Mouse (Mus musculus): Measurements from ENCODE around the gene Erc2. TPM values are rescaled to one million over a fixed set of nuclear protein-coding genes. Genes with fewer than 3 reads are reported as not detected.

The Erc2 gene
- polyA plus RNA-seq, 1 experiment = 0.53 TPM

GRCm38 (mm10) chr14:28508288-28509258 lies 886.3 kb downstream of the Erc2 start:
- Histone ChIP-seq H3K4me2 (ENCODE audit: low read depth) (no peak overlapping the region), H3K4me3 (no peak overlapping the region), H3ac (ENCODE audit: control insufficient read depth, insufficient read length) (no peak overlapping the region), H3K27me3 (ENCODE audit: control insufficient read depth, insufficient read depth, insufficient read length) (peaks cover 25% of the 10 kb centered on the region), H3K79me2 (ENCODE audit: control insufficient read depth, insufficient read depth) (no peaks in the 10 kb centered on the region), H3K36me3 (ENCODE audit: control insufficient read depth, insufficient read depth) (no peaks in the 10 kb centered on the region)
- TF ChIP-seq E2F4 (IDR thresholded peaks at IDR 0.05; ENCODE audit: insufficient read depth) (no peak), SRF (IDR thresholded peaks at IDR 0.05; ENCODE audit: control insufficient read depth, insufficient read length, low read depth) (no peak)

- Histone ChIP-seq H3K79me2 (ENCODE audit: control insufficient read depth, insufficient read depth) (no peaks in the 10 kb centered on the region), H3K4me3 (no peak overlapping the region), H3K36me3 (ENCODE audit: control insufficient read depth, insufficient read depth) (no peaks in the 10 kb centered on the region), H3K4me2 (ENCODE audit: low read depth) (no peak overlapping the region), H3ac (ENCODE audit: control insufficient read depth, insufficient read length) (no peak overlapping the region), H3K27me3 (ENCODE audit: control insufficient read depth, insufficient read depth, insufficient read length) (peaks cover 18% of the 10 kb centered on the region)
- TF ChIP-seq MYOD1 (IDR thresholded peaks at IDR 0.05; ENCODE audit: control insufficient read depth in 1 of 3, insufficient read length in 2 of 3, low read depth in 2 of 3) = no peak
- TF ChIP-seq SRF (IDR thresholded peaks at IDR 0.05; ENCODE audit: control insufficient read depth, insufficient read length, low read depth) = no peak
- no peak for TF ChIP-seq POLR2A (IDR thresholded peaks at IDR 0.05; ENCODE audit: insufficient read length, low read depth)
Observed at GRCm38 (mm10) chr14:28509441-28510340, 887.5 kb downstream of the Erc2 start.

- no peaks in the 10 kb centered on the region for H3K79me2 ChIP-seq (ENCODE audit: control insufficient read depth, insufficient read depth)
- no peak overlapping the region for H3ac ChIP-seq (ENCODE audit: control insufficient read depth, insufficient read length)
- no peaks in the 10 kb centered on the region for H3K36me3 ChIP-seq (ENCODE audit: control insufficient read depth, insufficient read depth)
- TF ChIP-seq TCF12 (IDR thresholded peaks at IDR 0.05; ENCODE audit: insufficient read depth, poor library complexity, severe bottlenecking) (no peak), USF1 (IDR thresholded peaks at IDR 0.05; ENCODE audit: low read depth) (no peak), SRF (IDR thresholded peaks at IDR 0.05; ENCODE audit: control insufficient read depth, insufficient read length, low read depth) (no peak), MYOD1 (IDR thresholded peaks at IDR 0.05; ENCODE audit: control insufficient read depth in 1 of 3, insufficient read length in 2 of 3, low read depth in 2 of 3) (no peak), POLR2A (IDR thresholded peaks at IDR 0.05; ENCODE audit: insufficient read length, low read depth) (no peak), MAX (IDR thresholded peaks at IDR 0.05; ENCODE audit: low read depth) (no peak), E2F4 (IDR thresholded peaks at IDR 0.05; ENCODE audit: insufficient read depth) (no peak), REST (IDR thresholded peaks at IDR 0.05; ENCODE audit: insufficient read depth, insufficient read length) (no peak), CEBPB (IDR thresholded peaks at IDR 0.05; ENCODE audit: insufficient read depth, poor library complexity, severe bottlenecking) (no peak), MYOG (IDR thresholded peaks at IDR 0.05; ENCODE audit: control insufficient read depth in 1 of 3, insufficient read depth in 1 of 3, insufficient read length in 2 of 3, low read depth in 2 of 3) (no peak), POLR2AphosphoS2 (IDR thresholded peaks at IDR 0.05; ENCODE audit: insufficient read length, low read depth) (no peak), TCF3 (IDR thresholded peaks at IDR 0.05; ENCODE audit: insufficient read length, low read depth) (no peak)
- no peak overlapping the region for H3K4me2 ChIP-seq (ENCODE audit: low read depth)
- H3K27me3 ChIP-seq (ENCODE audit: control insufficient read depth, insufficient read depth, insufficient read length) = peaks cover 10% of the 10 kb centered on the region
- no peak overlapping the region for H3K4me3 ChIP-seq
Observed at GRCm38 (mm10) chr14:28510341-28511028, 888.3 kb downstream of the Erc2 start.

- no peak for TF ChIP-seq MAX (IDR thresholded peaks at IDR 0.05; ENCODE audit: low read depth)
- no peak for TF ChIP-seq TCF3 (IDR thresholded peaks at IDR 0.05; ENCODE audit: insufficient read length, low read depth)
- TF ChIP-seq CEBPB (IDR thresholded peaks at IDR 0.05; ENCODE audit: insufficient read depth, poor library complexity, severe bottlenecking) = no peak
- no peak for TF ChIP-seq REST (IDR thresholded peaks at IDR 0.05; ENCODE audit: insufficient read depth, insufficient read length)
- TF ChIP-seq E2F4 (IDR thresholded peaks at IDR 0.05; ENCODE audit: insufficient read depth) = no peak
- TF ChIP-seq POLR2AphosphoS2 (IDR thresholded peaks at IDR 0.05; ENCODE audit: insufficient read length, low read depth) = no peak
- no peak for TF ChIP-seq MYOD1 (IDR thresholded peaks at IDR 0.05; ENCODE audit: control insufficient read depth in 1 of 3, insufficient read length in 2 of 3, low read depth in 2 of 3)
- TF ChIP-seq SRF (IDR thresholded peaks at IDR 0.05; ENCODE audit: control insufficient read depth, insufficient read length, low read depth) = no peak
- TF ChIP-seq POLR2A (IDR thresholded peaks at IDR 0.05; ENCODE audit: insufficient read length, low read depth) = no peak
- TF ChIP-seq TCF12 (IDR thresholded peaks at IDR 0.05; ENCODE audit: insufficient read depth, poor library complexity, severe bottlenecking) = no peak
- Histone ChIP-seq H3ac (ENCODE audit: control insufficient read depth, insufficient read length) (no peak overlapping the region), H3K79me2 (ENCODE audit: control insufficient read depth, insufficient read depth) (no peaks in the 10 kb centered on the region), H3K4me3 (no peak overlapping the region), H3K4me2 (ENCODE audit: low read depth) (no peak overlapping the region), H3K36me3 (ENCODE audit: control insufficient read depth, insufficient read depth) (no peaks in the 10 kb centered on the region), H3K27me3 (ENCODE audit: control insufficient read depth, insufficient read depth, insufficient read length) (peaks cover 4% of the 10 kb centered on the region)
Observed at GRCm38 (mm10) chr14:28511029-28511651, 888.9 kb downstream of the Erc2 start.
